Mouse (Mus musculus): Measurements from ENCODE around the gene Cep85l.

Gene Cep85l

DNA sequence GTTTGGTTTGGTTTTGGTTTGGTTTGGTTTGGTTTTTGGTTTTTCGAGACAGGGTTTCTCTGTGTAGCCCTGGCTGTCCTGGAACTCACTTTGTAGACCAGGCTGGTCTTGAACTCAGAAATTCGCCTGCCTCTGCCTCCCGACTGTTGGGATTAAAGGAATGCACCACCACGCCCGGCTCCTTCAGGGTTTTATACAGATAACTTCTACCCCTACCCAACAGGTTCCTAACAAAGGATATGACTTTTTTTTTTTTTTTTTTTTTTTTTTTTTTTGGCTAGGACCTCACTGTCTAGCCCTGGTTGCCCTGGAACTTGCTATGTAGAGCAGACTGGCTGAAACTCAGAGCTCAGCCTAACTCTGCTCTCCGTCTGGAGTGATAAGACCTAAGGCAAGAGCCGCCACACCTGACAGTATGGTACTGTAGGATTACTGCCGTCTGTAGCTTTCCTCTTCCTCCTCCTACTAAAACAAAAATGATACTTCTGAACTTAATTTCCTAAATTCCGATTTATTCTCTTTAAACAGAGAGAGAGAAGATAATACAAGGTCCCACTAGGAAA is 37.5 kb downstream of the Cep85l start:
- DNase-seq (ENCODE audit: low spot score) = no peak

DNA sequence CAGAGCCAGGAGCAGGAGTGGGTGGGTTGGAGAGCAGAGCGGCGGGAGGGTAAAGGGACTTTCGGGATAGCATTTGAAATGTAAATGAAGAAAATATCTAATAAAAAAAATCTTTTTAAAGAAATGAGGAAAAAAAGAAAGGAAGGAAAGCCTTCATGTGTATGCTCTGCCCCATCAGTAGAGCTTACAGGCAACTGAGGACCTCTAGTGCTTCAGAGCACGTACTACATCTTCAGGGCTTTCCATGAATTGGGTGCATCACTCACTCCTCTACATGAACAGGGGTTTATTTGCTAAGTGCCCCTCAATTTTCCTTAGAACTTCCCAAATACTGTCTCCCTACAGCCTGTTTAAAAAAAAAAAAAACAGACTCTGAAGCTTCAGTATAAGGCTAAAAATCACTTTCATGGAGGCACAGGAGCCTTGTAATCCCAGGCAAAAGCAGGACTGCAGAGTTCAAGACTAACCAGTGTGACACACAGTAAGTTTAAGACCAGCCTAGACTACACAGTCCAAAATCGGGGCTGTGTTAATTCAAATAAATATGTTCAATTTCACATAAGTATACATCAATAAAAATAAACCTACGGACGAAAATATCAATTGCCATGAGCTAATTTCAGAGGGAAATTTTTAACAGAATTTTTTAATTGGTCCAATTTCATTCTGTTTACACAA is 38.3 kb downstream of the Cep85l start:
- no peak for DNase-seq (ENCODE audit: low spot score)

- DNase-seq (ENCODE audit: low spot score) = no peak
Observed at GRCm38 (mm10) chr10:53339045-53339444, 40.7 kb downstream of the Cep85l start.

DNA sequence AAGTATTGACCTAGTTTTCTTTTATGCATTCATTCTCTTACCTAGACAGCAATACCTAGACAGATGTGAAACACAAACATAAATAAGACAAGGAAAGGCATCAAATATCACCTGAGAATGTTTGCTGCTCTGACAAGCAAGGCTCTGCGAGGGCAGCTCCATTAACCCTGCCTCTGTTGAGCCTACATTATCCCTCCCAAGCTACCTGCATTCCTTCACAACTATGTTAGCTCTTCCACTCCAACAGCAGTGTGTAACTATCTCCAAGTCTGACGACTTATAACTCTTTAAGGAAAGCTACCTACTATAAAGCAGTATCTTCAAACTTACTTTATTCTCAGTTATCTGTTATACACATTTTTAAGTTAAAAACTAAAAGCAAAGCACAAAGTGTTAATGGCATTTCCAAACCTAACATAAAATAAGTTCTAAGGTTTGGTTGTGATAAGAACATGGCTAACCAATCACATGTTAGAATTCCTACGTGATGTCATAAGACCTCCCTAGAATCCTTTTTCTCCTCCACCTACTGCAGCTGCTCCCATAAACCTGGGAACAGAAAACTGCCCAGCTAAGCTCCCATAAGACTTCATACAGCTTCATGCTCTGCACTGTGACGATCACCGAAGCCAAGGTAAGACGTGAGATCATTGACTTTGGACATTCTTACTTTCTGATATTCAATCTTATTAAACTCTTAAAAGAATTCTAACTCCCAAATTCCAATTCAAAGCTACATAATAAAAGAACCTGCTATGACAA is 42.4 kb downstream of the Cep85l start, which contains the start of gene Pln:
TSS of gene Pln (plus strand) at position 506 of the 762 bp plus-strand sequence.
- DNase-seq (ENCODE audit: low spot score) = no peak

GRCm38 (mm10) chr10:53335974-53336373 is 43.8 kb downstream of the Cep85l start:
- no peak for DNase-seq (ENCODE audit: low spot score)

DNA sequence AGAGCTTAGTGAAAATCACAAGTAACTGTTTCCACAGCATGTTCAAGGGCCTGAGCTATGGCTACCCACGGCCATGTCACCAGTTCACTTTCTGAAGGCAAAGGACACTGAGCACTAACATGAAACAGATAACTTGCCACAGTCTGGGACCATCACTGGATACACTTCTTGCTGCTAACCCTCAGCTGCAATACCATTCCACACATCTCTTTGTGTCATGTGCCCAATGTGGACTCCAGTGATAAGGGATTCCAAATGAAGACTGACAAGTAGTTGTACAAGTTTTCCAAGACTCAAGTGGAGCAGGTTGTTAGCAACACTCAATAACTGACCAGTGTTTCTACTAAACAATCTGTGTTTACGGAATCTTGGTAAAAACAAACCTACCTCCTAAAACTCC is 44.5 kb downstream of the Cep85l start:
- DNase-seq (ENCODE audit: low spot score) = peak; percentile 56

- DNase-seq (ENCODE audit: low spot score) = no peak
Observed at GRCm38 (mm10) chr10:53332752-53333151, 47.0 kb downstream of the Cep85l start.

- no peak for DNase-seq (ENCODE audit: low spot score)
Observed at GRCm38 (mm10) chr10:53329257-53329656, 50.5 kb downstream of the Cep85l start.

GRCm38 (mm10) chr10:53326367-53326766 is 53.4 kb downstream of the Cep85l start:
- no peak for DNase-seq (ENCODE audit: low spot score)

DNA sequence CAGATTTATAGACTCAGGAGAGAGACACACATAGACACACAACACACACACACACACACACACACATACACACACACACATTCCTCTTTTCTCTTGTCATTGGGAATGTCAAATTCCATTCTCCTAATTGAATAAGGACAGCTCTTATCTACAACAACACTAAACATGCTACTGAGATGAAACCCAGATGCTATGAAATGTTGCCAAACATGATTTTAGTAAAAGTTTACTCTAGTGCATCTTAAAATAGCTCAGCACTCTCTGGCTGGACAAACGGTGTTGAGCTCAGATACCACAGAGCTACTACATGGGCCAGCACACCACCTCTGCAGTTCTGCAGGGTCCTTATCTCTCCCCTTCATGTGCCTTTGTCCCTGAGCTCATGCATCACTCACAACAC is 55.1 kb downstream of the Cep85l start:
- no peak for DNase-seq (ENCODE audit: low spot score)

DNA sequence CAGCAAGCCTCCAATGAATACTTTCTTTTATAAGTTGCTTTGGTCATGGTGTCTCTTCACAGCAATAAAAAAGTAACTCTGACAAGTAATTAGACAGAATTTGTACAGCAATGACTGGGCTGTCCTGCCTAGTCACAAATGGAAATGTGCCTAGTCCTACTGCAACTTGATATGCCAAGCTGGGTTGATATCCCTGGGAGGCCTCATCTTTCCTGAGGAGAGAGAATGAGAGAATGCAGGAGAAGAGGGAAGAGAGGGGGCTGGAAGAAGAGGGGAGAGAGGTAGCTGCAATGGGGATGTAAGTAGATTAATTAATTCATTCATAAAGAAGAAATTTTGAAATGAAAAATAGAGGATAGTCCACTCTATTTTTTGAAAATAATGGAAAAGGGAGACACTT is 56.4 kb downstream of the Cep85l start:
- no peak for DNase-seq (ENCODE audit: low spot score)

GRCm38 (mm10) chr10:53306674-53307073 is 73.1 kb downstream of the Cep85l start:
- DNase-seq (ENCODE audit: low spot score) = no peak

DNA sequence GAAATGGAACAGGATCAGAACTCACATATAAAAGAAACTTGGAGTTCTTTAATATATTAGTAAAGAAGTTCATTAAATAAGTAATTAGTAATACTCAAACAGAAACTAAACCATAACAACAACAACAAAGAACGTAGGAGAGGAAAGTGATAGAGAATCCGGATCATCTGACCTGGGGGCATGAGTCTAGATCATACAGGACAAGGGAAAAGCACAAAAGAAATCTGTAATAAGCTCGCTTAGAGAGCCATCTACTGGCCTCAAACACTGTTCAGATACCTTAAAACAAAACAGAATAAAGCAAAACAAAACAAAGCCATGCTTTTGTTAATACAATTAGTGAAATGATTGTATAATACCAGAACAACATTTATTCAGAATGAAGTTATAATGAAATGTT is 73.9 kb downstream of the Cep85l start:
- no peak for DNase-seq (ENCODE audit: low spot score)

- DNase-seq (ENCODE audit: low spot score) = no peak
Observed at GRCm38 (mm10) chr10:53285147-53285546, 94.6 kb downstream of the Cep85l start.

GRCm38 (mm10) chr10:53272228-53272627 is 107.5 kb downstream of the Cep85l start:
- DNase-seq (ENCODE audit: low spot score) = no peak

DNA sequence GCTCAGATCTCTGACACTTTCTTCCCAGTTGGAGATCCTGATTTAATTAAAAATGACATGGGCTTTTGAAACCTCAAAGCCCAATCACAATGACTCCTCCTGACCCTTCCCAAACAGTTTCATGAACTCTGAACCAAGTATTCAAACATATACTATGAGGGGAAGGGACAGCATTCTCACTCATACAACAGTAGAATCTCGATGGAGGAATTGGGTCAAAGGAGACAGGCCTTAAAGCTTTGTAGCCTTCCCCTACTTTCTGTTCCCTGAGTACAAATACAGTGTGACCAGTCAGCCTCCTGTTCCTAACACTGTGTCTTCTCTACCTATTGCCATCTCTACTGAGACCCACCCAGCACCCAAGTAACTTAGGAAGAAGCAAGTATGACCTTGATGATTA is 117.7 kb downstream of the Cep85l start:
- no peak for DNase-seq (ENCODE audit: low spot score)

- DNase-seq (ENCODE audit: low spot score) = no peak
Observed at GRCm38 (mm10) chr10:53235381-53235780, 144.4 kb downstream of the Cep85l start.

- no peak for DNase-seq (ENCODE audit: low spot score)
Observed at GRCm38 (mm10) chr10:53234683-53235082, 145.1 kb downstream of the Cep85l start.

GRCm38 (mm10) chr10:53234086-53234613 is 145.6 kb downstream of the Cep85l start:
- DNase-seq (ENCODE audit: low spot score) = no peak

DNA sequence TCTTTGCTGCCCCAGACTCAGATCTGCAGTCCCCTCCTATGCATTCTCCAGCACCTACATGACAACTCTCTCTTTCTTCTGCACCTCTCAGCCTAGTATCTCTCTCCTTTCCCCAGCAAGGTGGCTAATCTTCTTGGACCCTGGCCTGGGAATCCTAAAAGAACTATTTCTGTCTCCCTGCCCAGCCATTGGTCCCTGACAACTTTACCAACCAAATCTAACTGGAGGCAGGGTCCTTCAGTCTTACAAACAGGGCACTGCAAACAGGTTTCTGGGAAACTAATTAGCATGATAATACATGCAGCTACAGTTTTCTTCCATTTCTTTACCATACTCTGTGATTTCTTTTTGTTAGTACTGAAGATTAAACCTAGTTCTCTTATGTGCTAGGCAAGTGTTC is 148.9 kb downstream of the Cep85l start:
- no peak for DNase-seq (ENCODE audit: low spot score)

DNA sequence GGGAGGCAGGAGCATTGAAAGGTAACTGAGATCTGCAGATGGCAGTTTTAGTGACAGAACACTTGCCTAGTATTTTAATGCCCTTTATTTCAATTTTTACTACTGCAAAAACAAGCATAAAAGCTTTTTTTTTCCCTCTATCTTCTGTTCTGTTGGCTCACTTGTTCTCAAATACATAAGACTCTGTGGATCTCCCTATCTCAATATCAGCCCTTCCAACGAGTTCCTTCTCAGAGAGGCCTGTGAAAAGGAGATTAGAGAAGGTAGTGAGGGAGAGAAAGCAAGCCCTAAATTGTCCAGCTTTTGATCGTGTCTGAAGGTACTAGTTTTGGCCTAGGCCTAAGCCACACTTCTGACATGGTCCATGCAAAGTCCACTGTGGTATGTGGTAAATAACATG is 150.6 kb downstream of the Cep85l start:
- DNase-seq (ENCODE audit: low spot score) = peak; percentile 59
